Mouse (Mus musculus) CH12.LX (cell line): ENCODE measurements around the gene D17H6S53E. TPM values are rescaled to one million over a fixed set of nuclear protein-coding genes. Genes with fewer than 3 reads are reported as not detected.

Experiments used
- DNase-seq: peaks from one replicate; pipeline ENCODE4 v3.0.0-alpha.2; 2013; ENCODE audit errors: extremely low read depth
- H3K27ac ChIP-seq: 2 replicates; pipeline ENCODE4 v1.5.1; 2012; ENCODE audit warnings: low read depth, mild to moderate bottlenecking, control low read depth, moderate library complexity; ENCODE audit not compliant: insufficient read depth
- H3K27me3 ChIP-seq: replicated peaks from 2 replicates; pipeline ENCODE3; 2012; ENCODE audit warnings: inconsistent platforms
- H3K36me3 ChIP-seq, 2 experiments: replicated peaks in 1 of 2; 2 replicates each; pipeline versions ENCODE3 to v1.6.1; 2012; ENCODE audit warnings: inconsistent platforms in 1 of 2, low read length in 1 of 2, mild to moderate bottlenecking in 1 of 2, mixed read lengths in 1 of 2, moderate library complexity in 1 of 2; ENCODE audit not compliant: control insufficient read depth in 1 of 2, insufficient read depth in 1 of 2
- H3K4me1 ChIP-seq, 2 experiments: 2 replicates each; pipeline ENCODE4 v1.6.1; 2012; ENCODE audit warnings: inconsistent platforms in 1 of 2, moderate library complexity in 1 of 2; ENCODE audit not compliant: insufficient read depth in 2 of 2, control insufficient read depth in 1 of 2
- H3K4me2 ChIP-seq: 2 replicates; pipeline ENCODE4 v1.6.1; 2012; ENCODE audit warnings: low read depth, mild to moderate bottlenecking, control low read depth; ENCODE audit not compliant: poor library complexity, insufficient read depth, severe bottlenecking
- H3K4me3 ChIP-seq, 3 experiments: fragments of 150-350 bp in 1 of 3; sonication (generic) in 1 of 3; replicated peaks in 1 of 3; 2 replicates each; pipeline versions ENCODE3 to v1.5.1; 2011 to 2012; ENCODE audit warnings: low read depth in 2 of 3, low read length in 2 of 3, mild to moderate bottlenecking in 2 of 3, moderate library complexity in 2 of 3, control low read depth in 1 of 3, improper control_type of control experiment in 1 of 3, inconsistent platforms in 1 of 3, mixed read lengths in 1 of 3; ENCODE audit not compliant: poor library complexity in 1 of 3
- H3K79me2 ChIP-seq: replicated peaks from 2 replicates; pipeline ENCODE4 v1.6.1; 2012; ENCODE audit warnings: mild to moderate bottlenecking, moderate library complexity; ENCODE audit not compliant: control insufficient read depth, poor library complexity, insufficient read depth, severe bottlenecking; ENCODE audit errors: extremely low read depth
- H3K9ac ChIP-seq: 2 replicates; pipeline ENCODE4 v1.6.1; 2012; ENCODE audit warnings: low read depth, mild to moderate bottlenecking, control low read depth, moderate library complexity; ENCODE audit not compliant: insufficient read depth
- H3K9me3 ChIP-seq: replicated peaks from 2 replicates; pipeline ENCODE3; 2012; ENCODE audit warnings: low read length, inconsistent platforms, mixed read lengths
- BHLHE40 ChIP-seq: IDR thresholded peaks from 2 replicates; pipeline ENCODE4 v1.6.1; 2011; ENCODE audit warnings: mild to moderate bottlenecking, low read depth, low read length, improper control_type of control experiment
- CHD1 ChIP-seq: IDR thresholded peaks from 2 replicates; pipeline ENCODE4 v1.6.1; 2012; ENCODE audit warnings: low read depth, low read length, improper control_type of control experiment, inconsistent platforms
- E2F4 ChIP-seq: IDR thresholded peaks from 2 replicates; pipeline ENCODE4 v1.6.1; 2011; ENCODE audit warnings: low read depth, low read length, improper control_type of control experiment; ENCODE audit not compliant: insufficient replicate concordance
- ELF1 ChIP-seq: IDR thresholded peaks from 2 replicates; pipeline ENCODE4 v1.6.1; 2014; ENCODE audit warnings: low read depth, mild to moderate bottlenecking, inconsistent platforms, low read length, improper control_type of control experiment
- ETS1 ChIP-seq: conservative IDR thresholded peaks from 2 replicates; pipeline ENCODE4 v1.6.1; 2012; ENCODE audit warnings: low read depth, mild to moderate bottlenecking, inconsistent platforms, low read length, improper control_type of control experiment, moderate library complexity
- IRF4 ChIP-seq: IDR thresholded peaks from 2 replicates; pipeline ENCODE4 v1.6.1; 2014; ENCODE audit warnings: low read depth, mild to moderate bottlenecking, inconsistent platforms, low read length, improper control_type of control experiment
- JUN ChIP-seq: IDR thresholded peaks from 2 replicates; pipeline ENCODE4 v1.6.1; 2011; ENCODE audit warnings: low read depth, mild to moderate bottlenecking, low read length, improper control_type of control experiment, moderate library complexity; ENCODE audit not compliant: insufficient read depth
- JUND ChIP-seq: conservative IDR thresholded peaks from 2 replicates; pipeline ENCODE4 v1.6.1; 2011; ENCODE audit warnings: low read depth, low read length, improper control_type of control experiment
- MAFK ChIP-seq: IDR thresholded peaks from 2 replicates; pipeline ENCODE4 v1.6.1; 2011; ENCODE audit warnings: low read length, improper control_type of control experiment; ENCODE audit not compliant: insufficient replicate concordance
- MAX ChIP-seq: IDR thresholded peaks from 2 replicates; pipeline ENCODE4 v1.6.1; 2011; ENCODE audit warnings: low read length, improper control_type of control experiment
- MEF2A ChIP-seq: IDR thresholded peaks from 2 replicates; pipeline ENCODE4 v1.6.1; 2014; ENCODE audit warnings: low read depth, mild to moderate bottlenecking, inconsistent platforms, low read length, improper control_type of control experiment, borderline replicate concordance
- MXI1 ChIP-seq: IDR thresholded peaks from 2 replicates; pipeline ENCODE4 v1.6.1; 2011; ENCODE audit warnings: mild to moderate bottlenecking, low read depth, low read length, improper control_type of control experiment
- NELFE ChIP-seq: IDR thresholded peaks from 2 replicates; pipeline ENCODE4 v1.6.1; 2011; ENCODE audit warnings: low read depth, low read length, improper control_type of control experiment
- NRF1 ChIP-seq: IDR thresholded peaks from 2 replicates; pipeline ENCODE4 v1.6.1; 2014; ENCODE audit warnings: low read depth, mild to moderate bottlenecking, inconsistent platforms, low read length, improper control_type of control experiment, moderate library complexity
- POLR2A ChIP-seq: IDR thresholded peaks from 2 replicates; pipeline ENCODE4 v1.6.1; 2011; ENCODE audit warnings: low read depth, mild to moderate bottlenecking, improper control_type of control experiment, low read length
- POLR2AphosphoS2 ChIP-seq: IDR thresholded peaks from 2 replicates; pipeline ENCODE4 v1.6.1; 2011; ENCODE audit warnings: low read depth, low read length, improper control_type of control experiment
- RCOR1 ChIP-seq: conservative IDR thresholded peaks from 2 replicates; pipeline ENCODE4 v1.6.1; 2012; ENCODE audit warnings: low read depth, mild to moderate bottlenecking, inconsistent platforms, low read length, improper control_type of control experiment
- SIN3A ChIP-seq: IDR thresholded peaks from 2 replicates; pipeline ENCODE4 v1.6.1; 2012; ENCODE audit warnings: low read length, improper control_type of control experiment, inconsistent platforms
- SMC3 ChIP-seq: IDR thresholded peaks from 2 replicates; pipeline ENCODE4 v1.6.1; 2011; ENCODE audit warnings: low read depth, low read length, improper control_type of control experiment
- TBP ChIP-seq: conservative IDR thresholded peaks from 2 replicates; pipeline ENCODE4 v1.6.1; 2011; ENCODE audit warnings: low read depth, low read length, improper control_type of control experiment
- TCF12 ChIP-seq: IDR thresholded peaks from 2 replicates; pipeline ENCODE4 v1.6.1; 2014; ENCODE audit warnings: low read depth, mild to moderate bottlenecking, inconsistent platforms, low read length, improper control_type of control experiment
- UBTF ChIP-seq: IDR thresholded peaks from 2 replicates; pipeline ENCODE4 v1.6.1; 2012; ENCODE audit warnings: low read depth, mild to moderate bottlenecking, inconsistent platforms, low read length, improper control_type of control experiment, moderate library complexity
- USF1 ChIP-seq: IDR thresholded peaks from 2 replicates; pipeline ENCODE4 v1.6.1; 2014; ENCODE audit warnings: low read depth, mild to moderate bottlenecking, inconsistent platforms, low read length, improper control_type of control experiment
- USF2 ChIP-seq: conservative IDR thresholded peaks from 2 replicates; pipeline ENCODE4 v1.6.1; 2011; ENCODE audit warnings: low read depth, low read length, improper control_type of control experiment
- ZKSCAN1 ChIP-seq: IDR thresholded peaks from 2 replicates; pipeline ENCODE4 v1.6.1; 2012; ENCODE audit warnings: low read depth, inconsistent platforms, low read length, improper control_type of control experiment, borderline replicate concordance
- ZNF384 ChIP-seq: IDR thresholded peaks from 2 replicates; pipeline ENCODE4 v1.6.1; 2012; ENCODE audit warnings: low read depth, low read length, improper control_type of control experiment, inconsistent platforms
- dilution Hi-C: fragments of 300-500 bp; cut with MboI; formaldehyde crosslinking; loops from 2 replicates; pipeline ENCODE4 v1.14.3; 2020; ENCODE audit warnings: low sequenced_read_pairs; ENCODE audit not compliant: extremely low pct_unique_long_range_greater_than_20kb, extremely low pct_ligation_motif_present
- in situ Hi-C: fragments of 300-500 bp; cut with MboI; formaldehyde crosslinking; loops from 3 replicates; pipeline ENCODE4 v1.14.3; 2019; ENCODE audit warnings: low sequenced_read_pairs, low pct_ligation_motif_present, low pct_unique_long_range_greater_than_20kb, mixed read lengths
- polyA plus RNA-seq: library from polyadenylated mRNA; unstranded; fragments of >175 nt; gene quantifications from 2 replicates; pipeline ENCODE4 v1.2.1, GENCODE M21; 2012; ENCODE audit warnings: low read depth; ENCODE audit not compliant: insufficient read length
- total RNA-seq, 2 experiments: library from RNA; depleted of rRNA; stranded (reverse); fragments of 300-350 nt in 1 of 2; fragments of >200 nt in 1 of 2; gene quantifications; 2 replicates each; pipeline ENCODE4 v1.2.3; 2012 to 2014

D17H6S53E gene
- total and polyA plus RNA-seq, 3 experiments = 8.7 to 15.6 (median 11.9) TPM

DNA sequence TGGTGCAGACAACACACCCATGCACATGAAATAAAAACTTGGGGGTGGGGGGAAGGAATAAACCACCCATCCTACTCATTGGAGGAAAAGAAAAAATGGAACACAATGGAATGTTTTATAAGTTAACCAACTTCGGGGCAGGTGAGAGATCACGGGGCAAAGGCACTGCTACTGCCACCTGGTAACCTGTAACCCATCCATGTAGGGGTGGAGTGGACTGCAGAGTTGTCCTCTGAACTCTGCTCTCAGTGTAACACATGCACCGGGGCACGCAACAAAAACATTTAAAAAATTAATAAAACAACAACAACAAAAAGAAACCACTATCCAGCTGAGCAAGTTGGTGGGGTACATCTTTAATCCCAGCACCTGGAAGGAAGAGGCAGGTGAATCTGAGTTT is 25.9 kb downstream of the D17H6S53E start:
- dilution Hi-C loops = no loop called here
- H3K9me3 ChIP-seq = no peaks in the 10 kb centered on the region
- H3K79me2 ChIP-seq = peaks cover 5% of the 10 kb centered on the region
- no peaks in the 10 kb centered on the region for H3K4me1 ChIP-seq
- H3K4me2 ChIP-seq = no peak overlapping the region
- no peaks in the 10 kb centered on the region for H3K27me3 ChIP-seq
- H3K4me3 ChIP-seq = no peak overlapping the region
- peaks cover 89 to 93% of the 10 kb centered on the region in 2 experiments for H3K36me3 ChIP-seq
- TF ChIP-seq JUND = no peak
- no peak for TF ChIP-seq POLR2A
- TF ChIP-seq ZKSCAN1 = no peak
- TF ChIP-seq IRF4 = no peak
- TF ChIP-seq TBP = no peak
- no peak for TF ChIP-seq MXI1
- no peak for TF ChIP-seq MAFK
- no peak for TF ChIP-seq JUN
- no peak for TF ChIP-seq RCOR1
- no peak for TF ChIP-seq ETS1
- no peak for TF ChIP-seq MAX
- TF ChIP-seq ZNF384 = no peak
- TF ChIP-seq CHD1 = no peak
- no peak for TF ChIP-seq NELFE
- TF ChIP-seq TCF12 = no peak
- TF ChIP-seq ELF1 = no peak
- no peak for TF ChIP-seq UBTF
- TF ChIP-seq, all 38 proteins: peak for 0
- Histone ChIP-seq H3K27ac (no peak overlapping the region), H3K9ac (no peak overlapping the region)
- DNase-seq = no peak
- in situ Hi-C loops = no loop called here

DNA sequence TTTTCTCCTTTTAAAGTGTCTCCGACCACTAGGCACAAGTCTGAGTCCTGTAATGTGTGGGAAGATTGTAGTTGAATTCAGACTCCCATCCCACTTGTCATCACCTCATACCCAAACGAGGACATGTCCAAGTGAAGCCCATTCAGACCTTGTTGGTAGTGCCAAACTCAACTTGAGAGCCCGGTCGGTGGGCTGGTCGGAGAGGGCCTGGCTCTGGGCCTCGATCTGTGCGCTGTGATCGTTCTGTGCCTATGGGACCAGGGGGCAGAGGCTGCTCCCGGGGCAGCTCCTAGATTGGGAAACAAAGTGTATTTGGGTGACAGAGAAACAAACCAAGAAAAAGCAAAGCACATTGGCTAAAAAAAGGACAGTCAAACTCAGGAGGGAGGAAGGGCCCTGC is 26.9 kb downstream of the D17H6S53E start:
- no peak for DNase-seq
- Histone ChIP-seq H3K9ac (no peak overlapping the region), H3K4me3 (no peak overlapping the region), H3K79me2 (peaks cover 5% of the 10 kb centered on the region), H3K4me2 (no peak overlapping the region), H3K4me1 (no peaks in the 10 kb centered on the region), H3K27me3 (no peaks in the 10 kb centered on the region), H3K36me3 (peaks cover 90 to 93% of the 10 kb centered on the region in 2 experiments), H3K27ac (no peak overlapping the region), H3K9me3 (no peaks in the 10 kb centered on the region)
- TF ChIP-seq MEF2A (no peak), TCF12 (no peak), BHLHE40 (no peak), SMC3 (no peak), USF2 (no peak), JUND (no peak), E2F4 (no peak), SIN3A (no peak), POLR2AphosphoS2 (no peak), USF1 (no peak), TBP (no peak), NRF1 (no peak)
- in situ Hi-C loops (no loop called here), dilution Hi-C loops (no loop called here)
